Mouse (Mus musculus) limb, embryonic 14.5 days (tissue): ENCODE results near the gene Rhox13. TPM values are rescaled to one million over a fixed set of nuclear protein-coding genes. Genes with fewer than 3 reads are reported as not detected.

Experiments
- ATAC-seq: fragments of 200-750 bp; cut with Nextera tagmentation; 2 replicates; pipeline ENCODE4 v1.8.0; 2017; ENCODE audit warnings: low read depth, moderate number of reproducible peaks, moderate TSS enrichment; ENCODE audit not compliant: low FRiP score
- DNase-seq: peaks from one replicate; pipeline ENCODE4 v3.0.0-alpha.2; 2015; ENCODE audit warnings: low spot score
- H3K27ac ChIP-seq: fragments of 300-500 bp; sonication (generic); replicated peaks from 2 replicates; pipeline ENCODE4 v1.5.1; 2014; ENCODE audit warnings: low read depth, mild to moderate bottlenecking, low read length, moderate library complexity, mixed read lengths
- H3K27me3 ChIP-seq: fragments of 300-500 bp; sonication (generic); 2 replicates; pipeline ENCODE4 v1.6.1; 2014; ENCODE audit warnings: low read length, mixed read lengths; ENCODE audit not compliant: control insufficient read depth, insufficient read depth
- H3K36me3 ChIP-seq: fragments of 300-500 bp; sonication (generic); 2 replicates; pipeline ENCODE4 v1.6.1; 2014; ENCODE audit warnings: mild to moderate bottlenecking, low read length, moderate library complexity, mixed read lengths; ENCODE audit not compliant: control insufficient read depth, insufficient read depth
- H3K4me1 ChIP-seq: fragments of 300-500 bp; sonication (generic); 2 replicates; pipeline ENCODE4 v1.6.1; 2014; ENCODE audit warnings: antibody characterized with exemption, low read length, mixed read lengths; ENCODE audit not compliant: control insufficient read depth, insufficient read depth
- H3K4me2 ChIP-seq: fragments of 300-500 bp; sonication (generic); replicated peaks from 2 replicates; pipeline ENCODE4 v1.6.1; 2014; ENCODE audit warnings: low read depth, mild to moderate bottlenecking, low read length, moderate library complexity; ENCODE audit not compliant: severe bottlenecking
- H3K4me3 ChIP-seq: fragments of 300-500 bp; sonication (generic); replicated peaks from 2 replicates; pipeline ENCODE4 v1.5.1; 2014; ENCODE audit warnings: low read length
- H3K9ac ChIP-seq: fragments of 300-500 bp; sonication (generic); 2 replicates; pipeline ENCODE4 v1.6.1; 2014; ENCODE audit warnings: mild to moderate bottlenecking, low read depth, low read length, moderate library complexity; ENCODE audit not compliant: severe bottlenecking
- H3K9me3 ChIP-seq: fragments of 300-500 bp; sonication (generic); 2 replicates; pipeline ENCODE4 v1.6.1; 2016; ENCODE audit warnings: low read length; ENCODE audit not compliant: control insufficient read depth
- POLR2A ChIP-seq: fragments of 200-500 bp; IDR thresholded peaks from 2 replicates; pipeline ENCODE4 v1.8.0; 2012; ENCODE audit warnings: inconsistent platforms, mild to moderate bottlenecking, moderate library complexity, borderline replicate concordance; ENCODE audit not compliant: insufficient read depth, insufficient read length; ENCODE audit errors: extremely low read depth
- WGBS: fragments of 180-500 bp; shearing (Covaris S2); extraction: QIAGEN DNeasy Blood & Tissue Kit; methylation state at CpG from one replicate; pipeline ENCODE4 v1.1.7; 2014; 5-methylcytosine and 5-hydroxymethylcytosine counted together
- polyA plus RNA-seq, 2 experiments: library from polyadenylated mRNA; depleted of rRNA in 1 of 2; stranded (reverse) in 1 of 2; unstranded in 1 of 2; fragments of >200 nt; fragmentation: Nextera tagmentation in 1 of 2; extraction: Ambion mirVana in 1 of 2; gene quantifications; 2 replicates each; pipeline versions ENCODE4 v1.2.1 to v1.2.3; 2012 to 2014

The Rhox13 gene
- polyA plus RNA-seq, 2 experiments, result not detected

- Histone ChIP-seq H3K4me1 (no peaks in the 10 kb centered on the region), H3K36me3 (no peaks in the 10 kb centered on the region), H3K27ac (no peak overlapping the region), H3K4me2 (no peak overlapping the region), H3K4me3 (no peak overlapping the region), H3K9me3 (no peaks in the 10 kb centered on the region), H3K9ac (no peak overlapping the region), H3K27me3 (no peaks in the 10 kb centered on the region)
- DNase-seq, result no peak
- no peak for ATAC-seq
- 92% methylated on average over 3 of the region's 3 CpGs for WGBS
- TF ChIP-seq POLR2A, result no peak
Measured at GRCm38 (mm10) chrX:38165315-38165714, 44.3 kb downstream of the Rhox13 start.

GRCm38 (mm10) chrX:38166064-38166463 is 45.0 kb downstream of the Rhox13 start:
- TF ChIP-seq POLR2A, result no peak
- DNase-seq, result no peak
- Histone ChIP-seq H3K9ac (no peak overlapping the region), H3K4me2 (no peak overlapping the region), H3K4me1 (no peaks in the 10 kb centered on the region), H3K9me3 (no peaks in the 10 kb centered on the region), H3K4me3 (no peak overlapping the region), H3K27ac (no peak overlapping the region), H3K36me3 (no peaks in the 10 kb centered on the region), H3K27me3 (no peaks in the 10 kb centered on the region)
- no peak for ATAC-seq
- WGBS, result 75% methylated on average over 9 of the region's 9 CpGs

- Histone ChIP-seq H3K36me3 (no peaks in the 10 kb centered on the region), H3K9me3 (no peaks in the 10 kb centered on the region), H3K4me1 (no peaks in the 10 kb centered on the region), H3K4me2 (no peak overlapping the region), H3K4me3 (no peak overlapping the region), H3K9ac (no peak overlapping the region), H3K27ac (no peak overlapping the region), H3K27me3 (no peaks in the 10 kb centered on the region)
- ATAC-seq (no peak), DNase-seq (no peak)
- TF ChIP-seq POLR2A, result no peak
- 74% methylated on average over 4 of the region's 4 CpGs for WGBS
Measured at GRCm38 (mm10) chrX:38166592-38166991, 45.6 kb downstream of the Rhox13 start.

Other genes starting within 250 kb of the Rhox13 start
- not detected in 2 replicates for gene Rhox8, start 242.3 kb upstream of the Rhox13 start, polyA plus RNA-seq (2012; rRNA removed)
- gene Rhox8, start 242.3 kb upstream of the Rhox13 start, polyA plus RNA-seq (2014; fragmentation: Nextera tagmentation; extraction: Ambion mirVana), result not detected in 2 replicates
- not detected in 2 replicates for gene Rhox7b, start 224.0 kb upstream of the Rhox13 start, polyA plus RNA-seq (2012; rRNA removed)
- gene Rhox7b, start 224.0 kb upstream of the Rhox13 start, polyA plus RNA-seq (2014; fragmentation: Nextera tagmentation; extraction: Ambion mirVana), result not detected in 2 replicates
- 0.32 and 0.35 TPM in 2 replicates for gene Rhox9, start 219.4 kb upstream of the Rhox13 start, polyA plus RNA-seq (2012; rRNA removed)
- not detected in 2 replicates for gene Rhox9, start 219.4 kb upstream of the Rhox13 start, polyA plus RNA-seq (2014; fragmentation: Nextera tagmentation; extraction: Ambion mirVana)
- gene Btg1-ps1, start 102.4 kb upstream of the Rhox13 start, polyA plus RNA-seq (2012; rRNA removed), result not detected in 2 replicates
- gene Btg1-ps1, start 102.4 kb upstream of the Rhox13 start, polyA plus RNA-seq (2014; fragmentation: Nextera tagmentation; extraction: Ambion mirVana), result not detected in 2 replicates
- gene Btg1-ps2, start 78.1 kb upstream of the Rhox13 start, polyA plus RNA-seq (2012; rRNA removed), result not detected in 2 replicates
- gene Btg1-ps2, start 78.1 kb upstream of the Rhox13 start, polyA plus RNA-seq (2014; fragmentation: Nextera tagmentation; extraction: Ambion mirVana), result not detected in 2 replicates
- gene Rhox10, start 54.7 kb upstream of the Rhox13 start, polyA plus RNA-seq (2012; rRNA removed), result not detected in 2 replicates
- gene Rhox10, start 54.7 kb upstream of the Rhox13 start, polyA plus RNA-seq (2014; fragmentation: Nextera tagmentation; extraction: Ambion mirVana), result not detected in 2 replicates
- gene Rhox11, start 36.1 kb upstream of the Rhox13 start, polyA plus RNA-seq (2012; rRNA removed), result not detected in 2 replicates
- not detected in 2 replicates for gene Rhox11, start 36.1 kb upstream of the Rhox13 start, polyA plus RNA-seq (2014; fragmentation: Nextera tagmentation; extraction: Ambion mirVana)
- not detected in 2 replicates for gene Rhox12, start 10.3 kb upstream of the Rhox13 start, polyA plus RNA-seq (2012; rRNA removed)
- not detected in 2 replicates for gene Rhox12, start 10.3 kb upstream of the Rhox13 start, polyA plus RNA-seq (2014; fragmentation: Nextera tagmentation; extraction: Ambion mirVana)
- gene Zbtb33, start 68.6 kb downstream of the Rhox13 start, polyA plus RNA-seq (2012; rRNA removed), result 8.2 and 8.7 TPM in 2 replicates
- gene Zbtb33, start 68.6 kb downstream of the Rhox13 start, polyA plus RNA-seq (2014; fragmentation: Nextera tagmentation; extraction: Ambion mirVana), result 4.8 and 5.7 TPM in 2 replicates
- 26.0 and 31.8 TPM in 2 replicates for gene Tmem255a, start 131.2 kb downstream of the Rhox13 start, polyA plus RNA-seq (2012; rRNA removed)
- 37.7 and 39.4 TPM in 2 replicates for gene Tmem255a, start 131.2 kb downstream of the Rhox13 start, polyA plus RNA-seq (2014; fragmentation: Nextera tagmentation; extraction: Ambion mirVana)
- 3.5 and 5.5 TPM in 2 replicates for gene Atp1b4, start 195.0 kb downstream of the Rhox13 start, polyA plus RNA-seq (2012; rRNA removed)
- gene Atp1b4, start 195.0 kb downstream of the Rhox13 start, polyA plus RNA-seq (2014; fragmentation: Nextera tagmentation; extraction: Ambion mirVana), result 5.3 and 7.0 TPM in 2 replicates